Mouse (Mus musculus) B cell, adult 67 days (primary cell): ENCODE measurements around the gene Gm3012. TPM values are rescaled to one million over a fixed set of nuclear protein-coding genes. Genes with fewer than 3 reads are reported as not detected.

Experiments used
- total RNA-seq, 2 experiments: library from RNA; stranded (reverse); gene quantifications; 4 replicates each; pipeline ENCODE4 v1.2.4; 2023

Gm3012 gene
- not detected for total RNA-seq

DNA sequence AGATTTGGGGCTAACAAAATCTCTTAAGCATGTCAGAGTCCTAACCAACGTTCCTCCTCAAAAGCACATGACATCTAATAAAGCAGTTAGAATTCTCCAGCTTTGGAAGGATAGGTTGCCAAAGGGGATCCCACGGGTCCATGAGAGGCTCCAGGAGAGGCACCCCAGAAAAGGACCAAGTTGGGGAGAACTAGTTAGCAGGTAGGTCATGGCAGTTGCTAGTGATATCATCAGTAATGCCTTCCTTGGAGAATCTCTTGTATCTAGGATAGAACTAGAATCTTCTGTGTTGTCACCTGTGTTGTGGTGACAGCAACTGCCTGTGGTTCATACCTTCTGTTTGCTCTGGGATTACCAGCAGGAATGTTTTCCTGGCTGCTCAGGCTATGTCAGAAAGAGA is at the start of gene Gm3012:
Gm3012 (plus strand) TSS at position 301 of the 400 bp plus-strand sequence.

DNA sequence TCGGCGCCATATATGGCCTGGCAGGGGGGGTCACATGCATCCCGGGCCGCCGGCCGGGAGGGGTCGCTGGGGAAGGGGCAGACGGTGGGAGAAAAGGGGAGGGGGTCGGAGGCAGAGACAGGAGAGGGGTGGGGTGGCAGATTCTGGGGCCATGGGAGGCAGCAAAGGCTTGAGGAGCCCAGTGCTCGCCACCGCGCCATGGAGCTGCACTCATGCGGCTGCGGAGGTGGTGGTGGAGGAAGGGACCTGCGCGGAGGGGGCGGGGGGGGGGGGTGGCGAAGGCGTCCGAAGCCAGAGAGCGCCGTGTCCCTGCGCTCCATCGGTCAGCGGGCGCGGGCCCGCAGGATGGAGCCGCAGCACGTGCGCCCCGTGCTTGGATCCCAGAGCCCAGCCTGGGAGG is 17.4 kb downstream of the Gm3012 start, which contains the start of gene Gm3020:
Gm3020 (plus strand) TSS at position 301 of the 400 bp plus-strand sequence.

DNA sequence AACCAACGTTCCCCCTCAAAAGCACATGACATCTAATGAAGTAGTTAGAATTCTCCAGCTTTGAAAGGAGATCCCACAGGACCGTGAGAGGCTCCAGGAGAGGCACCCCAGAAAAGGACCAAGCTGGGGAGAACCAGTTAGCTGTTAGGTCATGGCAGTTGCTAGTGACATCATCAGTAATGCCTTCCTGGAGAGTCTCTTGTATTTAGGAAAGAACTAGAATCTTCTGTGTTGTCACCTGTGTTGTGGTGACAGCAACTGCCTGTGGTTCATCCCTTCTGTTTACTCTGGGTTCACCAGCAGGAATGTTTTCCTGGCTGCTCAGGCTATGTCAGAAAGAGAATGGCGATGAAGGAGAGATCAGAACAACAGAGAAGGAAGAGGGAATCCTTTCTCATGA is 54.2 kb downstream of the Gm3012 start, which contains the start of gene Gm3043:
Gm3043 (plus strand) TSS at position 301 of the 400 bp plus-strand sequence.

Other genes starting within 250 kb of the Gm3012 start
- not detected for gene Gm10413, start 239.4 kb upstream of the Gm3012 start, total RNA-seq
- gene Gm10409, start 221.9 kb upstream of the Gm3012 start, total RNA-seq: not detected
- not detected for gene Gm3005, start 206.4 kb upstream of the Gm3012 start, total RNA-seq
- gene Gm10408, start 185.1 kb upstream of the Gm3012 start, total RNA-seq: not detected
- not detected for gene Gm3020, start 17.5 kb downstream of the Gm3012 start, total RNA-seq
- not detected for gene Gm3043, start 54.3 kb downstream of the Gm3012 start, total RNA-seq
- gene Gm3002, start 175.6 kb downstream of the Gm3012 start, total RNA-seq: not detected
- not detected for gene Gm3033, start 211.7 kb downstream of the Gm3012 start, total RNA-seq
- not detected for gene Gm2916, start 249.7 kb downstream of the Gm3012 start, total RNA-seq